In genomic region chr4:53120038-53120685, GRCm38 (mm10) we compare ENCODE assay signal across 15 mouse cellular contexts. TPM values are rescaled to one million over a fixed set of nuclear protein-coding genes. Genes with fewer than 3 reads are reported as not detected.
DNase-seq lines count a peak whose midpoint lies in the region; TF ChIP-seq lines count a peak whose summit lies in the region.
"Had no signal": no experiment of that assay in that cellular context is flagged by ENCODE, and none has a peak within 500 bp of the region (broad histone marks: within the 10 kb centered on the region; RNA-seq: fewer than 3 reads in every experiment).

No protein-coding gene starts in this region.

- no peak overlapping the region for H3K4me3 ChIP-seq in thymus, adult 2 months (ENCODE audit: control insufficient read depth, insufficient read depth, low read length)
- H3K4me3 ChIP-seq: heart, embryonic 10.5 days; hindbrain, embryonic 12.5 days; limb, embryonic 15.5 days had no signal

- WGBS in thymus, adult 2 months = 63% methylated on average over 10 of the region's 10 CpGs

- peaks cover 24% of the 10 kb centered on the region for H3K4me1 ChIP-seq in thymus, adult 2 months (replicated peaks; ENCODE audit: control insufficient read depth, insufficient read depth, low read length)

- DNase-seq in adrenal gland, postnatal 14 days = peak; percentile 66
- no peak for DNase-seq in adrenal gland, adult 8-10 months
- DNase-seq in thymus, adult 2 months = no peak
- no peak for DNase-seq in thymus, postnatal 0 days (ENCODE audit: low spot score)
- peak; percentile 26 to 48 for DNase-seq in lung, postnatal 4 days
- DNase-seq in left cerebral cortex, adult 18-20 months (ENCODE audit: low spot score in 2 of 2) = no peak
- DNase-seq in ovary, postnatal 10 days (ENCODE audit: low spot score) = no peak
- DNase-seq in spleen, adult 18-20 months = no peak
- DNase-seq: B cell, adult 2 months; cerebellum, adult 11-12 months; kidney, adult 2 months; kidney, postnatal 4 days had no signal

- H3K27ac ChIP-seq in thymus, adult 2 months (ENCODE audit: control insufficient read depth, insufficient read depth, low read length) = peak overlapping the region; percentile 36; the same call in 1 of the 2 replicates
- H3K27ac ChIP-seq: heart, embryonic 10.5 days; hindbrain, embryonic 12.5 days; limb, embryonic 15.5 days had no signal

- TF ChIP-seq CTCF in thymus, adult 2 months (IDR thresholded peaks at IDR 0.05; ENCODE audit: borderline replicate concordance, control insufficient read depth, extremely low read depth, insufficient read depth, low read length, poor library complexity) = no peak

- no peaks in the 10 kb centered on the region for H3K27me3 ChIP-seq in thymus, adult 2 months (ENCODE audit: control insufficient read depth, insufficient read depth, low read length)
- H3K27me3 ChIP-seq: hindbrain, embryonic 12.5 days; limb, embryonic 15.5 days had no signal

- H3K36me3 ChIP-seq in thymus, adult 2 months (ENCODE audit: control insufficient read depth, insufficient read depth, low read length) = no peaks in the 10 kb centered on the region
- H3K36me3 ChIP-seq: heart, embryonic 10.5 days; hindbrain, embryonic 12.5 days had no signal

- TF ChIP-seq POLR2A in thymus, adult 2 months (IDR thresholded peaks at IDR 0.05; ENCODE audit: control insufficient read depth, extremely low read depth, insufficient read depth, low read length, poor library complexity) = no peak

RNA-seq across cellular contexts. Expression of gene Abca1, which starts 39.5 kb away (rescaled TPM):
- 164 and 209 TPM in 2 replicates for total RNA-seq in adrenal gland, postnatal 14 days (2021)
- total RNA-seq in adrenal gland, adult 8-10 months (2022) = 100 to 1,000 TPM; 145 to 233 (median 191) TPM
- polyA plus RNA-seq in thymus, adult 2 months (2012; rRNA removed) = 13.8 and 15.4 TPM in 2 replicates
- polyA plus RNA-seq in thymus, postnatal 0 days (2015; fragmentation: Nextera tagmentation; extraction: Ambion mirVana) = 2.9 and 4.6 TPM in 2 replicates
- total RNA-seq in left cerebral cortex, adult 18-20 months (2021) = 10 to 100 TPM; 13.6 to 14.7 TPM

Comparison
In these comparisons a context has a peak if more than half of its experiments do, and no peak if none do; other contexts are left out.
1. DNase-seq: peak in adrenal gland, postnatal 14 days (single experiment) and lung, postnatal 4 days (2 of 2); none in adrenal gland, adult 8-10 months (single experiment), thymus, adult 2 months (single experiment), thymus, postnatal 0 days (single experiment), left cerebral cortex, adult 18-20 months (0 of 2), ovary, postnatal 10 days (single experiment) and spleen, adult 18-20 months (0 of 2).
2. RNA of gene Abca1, which starts 39.5 kb away (total RNA-seq): 164 to 209 TPM in adrenal gland, postnatal 14 days and 145 to 233 TPM in adrenal gland, adult 8-10 months; 13.6 to 14.7 TPM in left cerebral cortex, adult 18-20 months; every median in the first group is over 4 times any median in the second.